Mouse (Mus musculus): Measurements from ENCODE around the gene Amhr2. TPM values are rescaled to one million over a fixed set of nuclear protein-coding genes. Genes with fewer than 3 reads are reported as not detected.

Amhr2 gene
- total RNA-seq (2021) = 1 to 10 TPM; 7.2 to 9.5 TPM
- long read RNA-seq, experiment 1, partial matches to known transcripts = 7 of 8 reads
- long read RNA-seq, experiment 1, other reads (novel, unspliced or antisense) = 1 of 8 reads
- long read RNA-seq, experiment 2, partial matches to known transcripts = 7 of 8 reads
- long read RNA-seq, experiment 2, other reads (novel, unspliced or antisense) = 1 of 8 reads

DNA sequence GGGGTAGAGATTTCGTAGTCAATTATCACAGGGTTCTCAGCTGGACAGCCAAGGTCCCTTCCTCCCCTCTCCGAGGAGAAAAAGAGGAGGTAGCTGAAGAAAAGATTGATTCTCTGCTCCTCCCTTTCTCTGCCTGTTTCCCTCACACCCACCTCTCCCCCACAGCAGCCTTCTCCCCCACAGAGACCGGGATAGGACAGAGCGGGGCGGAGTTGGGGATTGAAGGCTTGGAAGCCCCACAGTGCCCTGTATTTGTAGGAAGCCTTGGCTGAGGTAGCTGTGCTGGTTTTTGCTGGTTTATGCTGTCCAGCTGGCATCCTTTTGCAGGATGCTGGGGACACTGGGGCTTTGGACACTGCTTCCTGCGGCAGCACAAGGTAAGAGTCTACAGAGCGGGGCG lies at the start of gene Amhr2:
Amhr2 (plus strand) TSS at position 222 of the 400 bp plus-strand sequence.
- Histone ChIP-seq H3K4me3 (no peak within 1 kb of the TSS), H3K27ac (no peak within 1 kb of the TSS)
- DNase-seq = no peak
- intact Hi-C loops (cut with DNase I) = no loop called here
- TF ChIP-seq CTCF (IDR thresholded peaks at IDR 0.05) = no peak

DNA sequence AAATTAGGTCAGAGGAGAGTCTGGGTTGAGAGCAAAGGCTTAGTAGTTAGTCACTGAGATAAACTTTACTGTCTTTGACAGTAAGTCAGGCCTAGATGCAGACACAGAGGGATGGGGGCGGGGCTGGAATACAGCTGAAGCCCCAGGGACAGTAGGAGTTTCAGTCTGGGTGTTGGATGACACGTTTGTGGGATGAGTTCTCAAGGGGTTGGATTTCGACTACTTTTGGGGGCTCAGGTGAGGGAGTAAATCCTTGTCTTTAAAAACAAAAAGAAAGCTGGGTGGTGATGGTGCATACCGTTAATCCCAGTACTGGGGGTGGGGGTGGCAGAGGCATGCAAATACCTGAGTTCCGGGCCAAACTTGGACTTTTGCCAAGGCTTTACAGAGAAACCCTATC lies 46.5 kb upstream of the Amhr2 start:
- DNase-seq = no peak
- peak overlapping the region; percentile 96 for H3K27ac ChIP-seq
- peak overlapping the region; percentile 69 for H3K4me3 ChIP-seq
- intact Hi-C loops (cut with DNase I) = loop anchor here (2.0 kb wide), 1 partner anchor 22 kb away; no protein-coding TSS in a partner anchor
- no peak for TF ChIP-seq CTCF (IDR thresholded peaks at IDR 0.05)

DNA sequence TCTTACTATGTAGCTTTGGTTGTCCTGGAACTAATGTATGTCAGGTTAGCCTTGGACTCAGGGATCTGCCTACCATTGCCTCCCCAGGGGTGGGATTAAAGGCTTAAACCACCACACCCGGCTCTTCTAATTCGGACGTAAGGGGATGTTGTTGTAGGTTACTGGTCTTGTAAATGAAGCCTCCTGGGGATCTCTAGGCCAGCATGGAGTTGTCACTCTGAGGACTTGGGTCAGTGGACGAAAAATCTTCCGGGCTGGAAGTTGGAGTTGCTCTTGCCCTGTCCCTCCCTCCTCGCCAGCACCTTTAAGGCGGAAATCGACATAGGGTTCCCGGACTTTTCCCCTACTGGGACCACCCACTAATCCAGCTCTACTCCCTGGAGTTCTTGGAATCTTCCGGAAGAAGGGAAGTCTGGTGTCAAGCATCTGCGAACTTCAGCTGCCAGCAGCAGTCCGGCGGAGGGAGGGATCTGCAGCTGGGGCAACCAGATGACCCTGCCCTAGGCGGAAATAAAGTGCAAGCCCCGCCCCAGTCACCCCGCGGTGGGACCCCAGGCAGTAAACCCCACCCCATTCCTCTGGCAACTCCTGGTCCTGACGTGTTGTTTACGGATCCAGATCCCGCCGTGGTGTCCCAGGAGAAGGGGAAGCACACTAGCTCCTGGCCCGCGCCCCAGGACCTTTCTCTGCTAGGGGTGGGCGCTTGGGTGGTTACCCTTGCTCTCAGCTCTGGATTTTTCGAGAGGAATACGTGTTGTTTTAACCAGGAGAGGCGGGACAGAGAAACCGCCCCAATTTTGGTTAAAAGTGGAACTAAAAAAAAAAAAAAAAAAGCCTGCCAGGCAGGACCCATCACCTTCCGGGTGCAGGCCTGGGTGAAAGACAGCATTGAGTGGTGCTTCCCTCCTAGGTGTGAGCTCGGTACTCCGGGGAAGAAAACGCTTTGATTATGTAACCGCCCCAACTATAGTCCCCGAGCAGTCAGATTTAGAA lies 45.6 kb upstream of the Amhr2 start:
- peak overlapping the region; percentile 96 for H3K27ac ChIP-seq
- no peak for TF ChIP-seq CTCF (IDR thresholded peaks at IDR 0.05)
- H3K4me3 ChIP-seq = peak overlapping the region; percentile 69
- intact Hi-C loops (cut with DNase I) = loop anchor here (2.0 kb wide), 1 partner anchor 23 kb away; no protein-coding TSS in a partner anchor
- peak; percentile 97 for DNase-seq

DNA sequence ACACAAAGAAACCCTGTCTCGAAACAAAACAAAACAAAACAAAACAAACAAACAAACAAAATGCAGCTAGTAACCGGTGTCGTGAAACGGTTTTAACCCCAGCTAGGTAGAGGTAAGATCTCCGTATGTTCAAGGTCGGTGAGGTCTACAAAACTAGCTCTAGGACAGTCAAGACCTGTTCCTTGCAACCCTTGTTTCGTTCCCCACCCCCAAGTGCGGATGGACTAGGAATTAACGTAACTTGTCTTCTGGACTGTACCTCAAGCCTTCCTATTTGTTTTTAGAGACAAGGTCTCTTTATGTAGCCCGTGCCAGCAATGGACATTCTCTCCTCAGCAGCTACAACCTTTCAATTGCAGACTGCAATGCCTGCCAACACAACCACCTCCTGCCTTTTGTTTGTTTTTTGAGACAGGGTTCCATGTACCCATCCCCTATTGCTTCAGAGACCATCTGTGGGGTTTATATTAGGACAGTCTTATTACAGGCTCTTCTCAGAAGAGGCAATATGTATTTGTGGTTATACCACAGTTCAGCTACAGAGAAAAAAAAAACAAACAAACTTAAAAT lies 44.6 kb upstream of the Amhr2 start:
- H3K4me3 ChIP-seq = peak overlapping the region; percentile 69
- peak overlapping the region; percentile 96 for H3K27ac ChIP-seq
- TF ChIP-seq CTCF (IDR thresholded peaks at IDR 0.05) = no peak
- no peak for DNase-seq
- intact Hi-C loops (cut with DNase I) = no loop called here

DNA sequence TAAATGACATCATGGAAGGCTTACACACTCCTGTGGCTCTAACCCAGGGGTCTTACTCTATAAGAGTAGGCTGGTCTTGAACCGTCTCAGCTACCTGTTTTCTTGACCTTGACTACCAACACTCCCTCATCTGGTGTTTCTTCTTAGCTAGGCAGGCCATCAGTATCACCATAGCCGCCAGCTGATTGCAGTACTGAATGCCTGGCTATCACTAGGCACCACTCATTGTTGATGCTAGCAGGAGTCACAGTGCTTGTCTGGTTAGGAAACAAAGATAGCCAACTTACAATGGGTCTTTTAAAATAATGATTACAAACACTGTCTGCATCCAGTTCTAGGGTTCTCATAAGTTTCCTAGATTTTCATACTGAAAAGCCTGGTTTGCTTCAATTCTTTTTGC lies 43.9 kb upstream of the Amhr2 start:
- Histone ChIP-seq H3K27ac (peak overlapping the region; percentile 96), H3K4me3 (no peak overlapping the region)
- intact Hi-C loops (cut with DNase I) = no loop called here
- TF ChIP-seq CTCF (IDR thresholded peaks at IDR 0.05) = no peak
- no peak for DNase-seq

DNA sequence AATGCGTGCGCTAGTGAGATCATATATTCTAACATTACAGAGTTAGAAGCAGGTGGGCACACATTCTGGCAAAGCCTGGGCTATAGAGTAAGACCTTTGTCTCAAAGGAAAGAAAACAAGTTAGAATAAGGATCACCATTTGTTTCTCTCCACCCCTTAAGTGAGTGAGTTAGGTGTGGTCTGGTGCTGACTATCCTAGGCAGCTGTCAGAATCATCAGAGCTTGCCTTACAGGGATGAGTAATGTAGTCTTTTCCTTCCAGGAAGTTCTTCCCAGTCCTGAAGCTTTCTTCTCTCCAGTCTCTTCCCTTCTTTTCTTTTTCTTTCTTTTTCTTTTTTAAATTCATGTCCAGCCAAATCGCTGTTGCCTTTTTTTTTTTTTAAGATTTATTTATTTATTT lies 43.0 kb upstream of the Amhr2 start:
- peak overlapping the region; percentile 96 for H3K27ac ChIP-seq
- intact Hi-C loops (cut with DNase I) = no loop called here
- no peak overlapping the region for H3K4me3 ChIP-seq
- DNase-seq = no peak
- TF ChIP-seq CTCF (IDR thresholded peaks at IDR 0.05) = no peak

DNA sequence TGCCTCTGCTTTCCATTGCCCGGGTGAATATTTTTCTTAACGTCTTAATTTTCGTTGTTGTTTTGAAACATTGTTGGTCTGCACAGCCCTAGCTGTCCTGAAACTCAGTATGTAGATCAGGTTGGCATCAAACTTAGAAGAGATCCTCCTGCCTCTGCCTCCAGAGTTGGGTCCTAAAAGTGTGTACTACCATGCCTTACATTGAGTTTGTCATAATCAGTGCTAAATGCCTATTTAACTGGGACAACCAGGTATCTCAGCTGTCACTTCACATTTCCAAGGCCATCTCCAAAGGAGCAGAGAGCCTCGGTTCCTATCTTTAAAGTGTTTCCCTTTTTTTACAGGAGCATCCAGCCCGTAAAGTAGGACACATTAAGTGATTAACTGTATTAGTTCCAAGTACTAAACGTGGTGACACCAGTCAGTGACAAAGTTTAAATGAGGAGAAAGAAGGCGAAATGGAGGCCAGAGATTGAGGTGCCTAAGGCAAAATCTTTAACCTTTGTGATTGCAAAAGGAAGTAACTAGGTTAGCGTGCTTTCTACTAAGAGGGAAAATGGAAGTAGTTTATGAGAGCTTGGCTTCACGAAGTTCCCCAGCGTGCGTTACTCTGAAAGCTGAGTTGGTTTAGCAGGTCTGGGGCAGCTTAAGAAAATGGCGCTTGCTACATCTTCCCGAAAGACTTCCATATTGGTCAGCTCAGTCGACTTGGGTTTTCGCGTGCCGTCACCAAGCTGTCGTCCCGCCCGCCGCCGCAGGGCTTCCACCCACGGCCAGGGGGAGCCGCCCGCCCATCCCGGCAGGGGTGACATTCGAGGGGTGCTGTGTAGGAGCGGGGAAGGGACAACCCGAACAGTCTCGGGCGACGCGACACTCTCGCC lies 40.3 kb upstream of the Amhr2 start:
- intact Hi-C loops (cut with DNase I) = no loop called here
- no peak for DNase-seq
- peak; percentile 66 for TF ChIP-seq CTCF (IDR thresholded peaks at IDR 0.05)
- Histone ChIP-seq H3K27ac (peak overlapping the region; percentile 98), H3K4me3 (peak overlapping the region; percentile 78)

DNA sequence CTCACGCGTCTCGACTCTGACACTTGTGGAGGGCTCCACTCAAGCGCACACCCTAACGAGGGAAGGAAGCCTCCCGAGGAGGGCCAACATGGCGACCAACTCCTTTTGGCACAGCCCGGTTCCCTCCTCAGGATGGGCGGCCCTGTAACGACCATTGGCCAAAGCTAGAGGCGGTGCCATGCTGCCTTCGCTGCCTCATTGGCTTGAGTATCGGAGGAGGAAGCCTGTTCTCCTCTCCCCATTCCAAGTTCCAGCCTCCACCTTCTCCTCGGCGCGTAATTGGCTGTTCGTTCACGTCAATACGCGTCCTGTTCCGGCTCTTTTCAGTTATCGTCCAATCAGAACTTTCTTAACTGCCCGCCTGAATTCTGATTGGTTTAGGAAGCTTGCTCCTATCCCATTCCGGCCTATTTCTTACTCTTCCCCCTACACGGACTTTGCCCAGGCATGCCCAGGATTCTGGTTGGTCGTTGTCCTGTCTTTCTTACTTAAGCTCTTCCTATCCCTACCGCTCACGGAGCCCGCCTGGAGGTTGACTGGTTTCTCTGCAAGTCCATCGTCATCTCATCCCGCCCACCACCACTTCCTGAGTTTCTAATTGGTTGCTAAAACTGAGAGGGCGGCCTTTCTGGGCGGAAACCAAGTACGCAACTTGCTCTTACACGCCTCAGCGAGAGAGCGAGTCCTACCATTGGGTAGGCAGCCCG lies 39.5 kb upstream of the Amhr2 start, which contains the start of gene Sp1:
Sp1 (plus strand) TSS at position 655 of the 707 bp plus-strand sequence.
- peak; percentile 99 for DNase-seq
- no peak for TF ChIP-seq CTCF (IDR thresholded peaks at IDR 0.05)
- H3K4me3 ChIP-seq = peak within 1 kb of the TSS; percentile 81
- H3K27ac ChIP-seq = peak within 1 kb of the TSS; percentile 98
- intact Hi-C loops (cut with DNase I) = no loop called here

DNA sequence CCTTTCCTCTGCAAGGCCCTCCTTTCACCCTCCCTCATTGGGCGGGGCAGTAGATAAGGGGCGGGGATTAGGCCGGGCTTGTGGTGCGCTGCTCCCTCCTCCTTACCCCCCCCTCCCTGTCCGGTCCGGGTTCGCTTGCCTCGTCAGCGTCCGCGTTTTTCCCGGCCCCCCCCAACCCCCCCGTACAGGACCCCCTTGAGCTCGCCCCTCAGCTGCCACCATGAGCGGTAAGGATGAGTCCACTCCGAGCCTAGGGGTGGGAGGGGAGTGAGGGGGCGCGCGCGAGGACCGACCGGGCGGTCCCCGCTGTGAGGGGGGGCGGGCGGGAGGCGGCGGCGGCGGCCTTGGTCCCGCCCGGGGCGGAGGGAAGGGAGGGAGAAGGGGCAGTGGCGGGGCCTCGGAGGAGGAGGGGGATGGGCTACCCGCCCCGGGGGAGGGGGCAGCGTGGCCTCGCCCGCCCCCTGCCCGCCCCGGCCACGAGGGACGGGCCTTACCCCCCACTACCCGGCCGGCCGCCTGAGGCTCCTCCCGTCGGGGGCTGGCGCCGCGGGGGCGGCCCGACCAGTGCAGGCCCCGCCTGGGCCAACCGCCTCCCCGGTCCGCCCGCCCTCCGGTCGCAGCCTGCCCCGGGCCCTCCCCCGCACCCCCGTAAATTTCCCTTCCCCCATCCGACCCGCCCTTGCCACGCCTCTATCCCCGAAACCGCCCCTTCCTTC lies 38.8 kb upstream of the Amhr2 start:
- TF ChIP-seq CTCF (IDR thresholded peaks at IDR 0.05) = no peak
- intact Hi-C loops (cut with DNase I) = no loop called here
- DNase-seq = peak; percentile 95

DNA sequence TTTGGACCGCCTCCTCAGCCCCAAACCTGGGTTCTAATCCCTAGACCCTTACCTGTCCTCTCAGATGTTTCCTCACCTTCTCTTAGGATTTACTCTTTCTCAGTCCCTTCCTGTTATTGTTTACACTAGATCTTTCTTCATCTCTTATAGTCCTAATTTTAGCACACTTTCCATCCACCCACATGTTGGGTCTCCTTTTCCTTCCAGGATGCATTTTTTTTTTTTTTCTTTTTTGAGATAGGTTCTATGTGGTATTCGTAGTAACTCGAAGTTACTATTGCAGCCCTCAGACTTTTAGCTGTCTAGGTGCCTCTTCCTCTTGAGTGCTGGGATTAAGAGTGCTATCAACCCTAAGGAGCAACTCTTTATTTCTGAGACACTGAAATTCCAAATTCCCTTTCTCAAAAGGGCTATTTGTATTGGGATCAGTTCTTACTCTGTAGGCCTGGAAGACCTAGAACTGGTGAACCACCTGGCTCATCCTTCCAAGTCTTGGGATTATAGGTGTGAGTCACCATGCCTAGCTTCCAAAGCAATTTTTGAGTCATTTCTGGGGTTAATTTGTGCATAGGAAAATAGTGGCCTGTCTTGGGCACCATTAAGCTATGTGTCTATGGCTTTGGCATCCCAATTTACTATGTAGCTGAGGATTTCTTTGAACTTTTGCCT lies 38.1 kb upstream of the Amhr2 start:
- Histone ChIP-seq H3K27ac (peak overlapping the region; percentile 95), H3K4me3 (peak overlapping the region; percentile 81)
- TF ChIP-seq CTCF (IDR thresholded peaks at IDR 0.05) = no peak
- intact Hi-C loops (cut with DNase I) = no loop called here
- DNase-seq = no peak

More for the DNA sequence above, 38.8 kb upstream of the Amhr2 start:
- H3K4me3 ChIP-seq = peak overlapping the region; percentile 81
- H3K27ac ChIP-seq = peak overlapping the region; percentile 95
